Comparison of ENCODE assay signal across 8 mouse cellular contexts in genomic region chr8:120292316-120293107, GRCm38 (mm10).
DNase-seq lines count a peak whose midpoint lies in the region; ATAC-seq lines count a peak whose summit lies in the region.

No protein-coding gene starts in this region.

- no peak overlapping the region for H3K4me3 ChIP-seq in forebrain, embryonic 11.5 days (ENCODE audit: low read depth, low read length)
- H3K4me3 ChIP-seq in midbrain, embryonic 10.5 days: peak overlapping the region; percentile 9; the same call in 1 of the 2 replicates
- no peak overlapping the region; the same call in 1 of the 2 replicates for H3K4me3 ChIP-seq in stomach, embryonic 15.5 days (replicated peaks)

- WGBS in forebrain, embryonic 11.5 days: 49% methylated on average over 8 of the region's 8 CpGs
- 52% methylated on average over 8 of the region's 8 CpGs for WGBS in midbrain, embryonic 10.5 days
- 59% methylated on average over 8 of the region's 8 CpGs for WGBS in stomach, embryonic 15.5 days

- peak overlapping the region; percentile 11; the same call in 1 of the 2 replicates for H3K4me2 ChIP-seq in forebrain, embryonic 11.5 days (ENCODE audit: low read depth, low read length, severe bottlenecking)
- H3K4me2 ChIP-seq in stomach, embryonic 15.5 days: no peak overlapping the region; the same call in 1 of the 2 replicates

- peaks cover 61% of the 10 kb centered on the region for H3K4me1 ChIP-seq in forebrain, embryonic 11.5 days (replicated peaks; ENCODE audit: control insufficient read depth, insufficient read depth, low read length)
- H3K4me1 ChIP-seq in midbrain, embryonic 10.5 days: peaks cover 100% of the 10 kb centered on the region
- peaks cover 77% of the 10 kb centered on the region for H3K4me1 ChIP-seq in stomach, embryonic 15.5 days

- no peaks in the 10 kb centered on the region for H3K9me3 ChIP-seq in forebrain, embryonic 11.5 days (ENCODE audit: control insufficient read depth, low read length)
- no peaks in the 10 kb centered on the region for H3K9me3 ChIP-seq in midbrain, embryonic 10.5 days (replicated peaks)
- no peaks in the 10 kb centered on the region for H3K9me3 ChIP-seq in stomach, embryonic 15.5 days

- H3K36me3 ChIP-seq in forebrain, embryonic 11.5 days (ENCODE audit: control insufficient read depth, insufficient read depth, low read length): no peaks in the 10 kb centered on the region
- H3K36me3 ChIP-seq in midbrain, embryonic 10.5 days: no peaks in the 10 kb centered on the region
- H3K36me3 ChIP-seq in stomach, embryonic 15.5 days: no peaks in the 10 kb centered on the region

- 0 out of 2 replicates have a peak, but pooled peaks have one; percentile 4 for ATAC-seq in forebrain, embryonic 11.5 days (replicated peaks; ENCODE audit: low FRiP score)
- ATAC-seq in stomach, embryonic 15.5 days (ENCODE audit: insufficient read depth, low FRiP score, low read depth): no peak

- H3K27me3 ChIP-seq in forebrain, embryonic 11.5 days (ENCODE audit: control insufficient read depth, insufficient read depth, low read length): peaks cover 6% of the 10 kb centered on the region
- H3K27me3 ChIP-seq in midbrain, embryonic 10.5 days (ENCODE audit: low read depth, poor library complexity, severe bottlenecking): peaks cover 32% of the 10 kb centered on the region
- H3K27me3 ChIP-seq in stomach, embryonic 15.5 days (replicated peaks): no peaks in the 10 kb centered on the region

- peak overlapping the region; percentile 43 for H3K9ac ChIP-seq in forebrain, embryonic 11.5 days (ENCODE audit: low read length)
- no peak overlapping the region for H3K9ac ChIP-seq in stomach, embryonic 15.5 days

- peak; percentile 50 for DNase-seq in embryo, embryonic 10 days (ENCODE audit: low spot score)
- DNase-seq in embryo, embryonic 10.5 days (ENCODE audit: low spot score): no peak
- DNase-seq in MN1 (ENCODE audit: low spot score): peak; percentile 92
- DNase-seq in forebrain, embryonic 11.5 days (ENCODE audit: low spot score): peak; percentile 73
- peak; percentile 84 for DNase-seq in layer of hippocampus, adult 9-11 months
- DNase-seq in midbrain, embryonic 10.5 days (ENCODE audit: low spot score): no peak
- DNase-seq in ovary, adult 18-20 months (ENCODE audit: low spot score): no peak

- peak overlapping the region; percentile 86 for H3K27ac ChIP-seq in forebrain, embryonic 11.5 days (ENCODE audit: low read depth, low read length)
- H3K27ac ChIP-seq in midbrain, embryonic 10.5 days (replicated peaks): peak overlapping the region; percentile 89
- peak overlapping the region; percentile 44 for H3K27ac ChIP-seq in stomach, embryonic 15.5 days

Comparison
In these comparisons a context has a peak if more than half of its experiments do, and no peak if none do; other contexts are left out.
1. DNase-seq: peak in embryo, embryonic 10 days (single experiment), MN1 (single experiment), forebrain, embryonic 11.5 days (single experiment) and layer of hippocampus, adult 9-11 months (single experiment); none in embryo, embryonic 10.5 days (single experiment), midbrain, embryonic 10.5 days (single experiment) and ovary, adult 18-20 months (single experiment).
2. Peak in every context shown above with its lines, with median percentiles within 50 percentile points of each other: H3K27ac ChIP-seq.